Mouse (Mus musculus) ZHBTc4 (cell line): ENCODE data around the gene Smim24.

Experiments used
- DNase-seq: peaks from one replicate; pipeline ENCODE4 v3.0.0-alpha.2; 2011; ENCODE audit warnings: low read depth, low spot score

Smim24 gene

DNA sequence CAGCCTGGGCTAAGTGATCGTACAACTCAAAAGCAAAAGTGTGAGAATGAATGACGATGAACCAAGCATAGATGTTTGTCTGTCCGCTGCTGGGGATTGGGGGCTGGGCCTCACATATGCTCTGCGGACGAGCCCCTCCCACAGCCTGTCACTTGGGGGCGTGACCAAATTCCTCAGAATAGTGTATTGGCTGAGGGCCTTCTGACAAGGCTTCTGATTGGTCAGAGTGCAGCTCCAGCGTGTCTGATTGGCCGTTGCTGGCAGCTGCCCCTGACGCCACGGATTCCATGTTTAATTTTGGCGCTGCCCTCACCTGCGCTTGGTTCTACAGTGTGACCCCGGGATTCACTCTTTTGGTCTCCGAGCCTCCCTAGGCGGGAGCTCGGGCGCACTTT, 40.0 kb downstream of the Smim24 start:
- peak; percentile 95 for DNase-seq

GRCm38 (mm10) chr10:81433541-81434289, 40.9 kb downstream of the Smim24 start:
- no peak for DNase-seq

- DNase-seq, result no peak
These were observed 41.8 kb downstream of the Smim24 start for GRCm38 (mm10) chr10:81434361-81435263.

GRCm38 (mm10) chr10:81435436-81435835, 42.6 kb downstream of the Smim24 start:
- no peak for DNase-seq

DNA sequence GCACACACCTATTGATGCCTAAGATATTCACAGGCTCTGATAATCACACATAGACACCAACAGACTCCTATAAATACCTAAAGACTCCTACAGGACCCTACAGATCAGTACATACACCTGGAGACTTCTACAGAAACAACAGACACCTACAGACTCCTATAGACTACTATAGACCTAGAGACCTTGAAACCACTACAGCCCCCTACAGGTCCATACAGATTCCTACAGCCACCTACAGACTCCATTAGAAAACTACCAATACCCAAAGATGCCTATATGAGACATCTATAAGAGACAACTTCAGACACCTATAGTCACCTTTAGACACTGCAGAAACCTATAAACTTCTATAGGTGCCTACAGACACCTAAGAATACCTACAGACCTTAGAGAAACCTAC, 48.2 kb downstream of the Smim24 start:
- DNase-seq, result no peak
